Mouse (Mus musculus): ENCODE measurements around the gene Tmc2. TPM values are rescaled to one million over a fixed set of nuclear protein-coding genes. Genes with fewer than 3 reads are reported as not detected.

Tmc2 gene
- total RNA-seq, 2 experiments from 2014 or later: not detected

- DNase-seq: no peak
Observed at GRCm38 (mm10) chr2:130256762-130257161, 61.8 kb downstream of the Tmc2 start.

- no peak for DNase-seq
Observed at GRCm38 (mm10) chr2:130260822-130261221, 65.8 kb downstream of the Tmc2 start.

GRCm38 (mm10) chr2:130261914-130262313 is 66.9 kb downstream of the Tmc2 start:
- no peak for DNase-seq

- no peak for DNase-seq
Observed at GRCm38 (mm10) chr2:130262398-130262797, 67.4 kb downstream of the Tmc2 start.

GRCm38 (mm10) chr2:130265520-130265919 is 70.5 kb downstream of the Tmc2 start:
- DNase-seq: no peak

- no peak for DNase-seq
Observed at GRCm38 (mm10) chr2:130268074-130268473, 73.1 kb downstream of the Tmc2 start.

- DNase-seq: no peak
Observed at GRCm38 (mm10) chr2:130273732-130274131, 78.7 kb downstream of the Tmc2 start.

- peak; percentile 97 for DNase-seq
Observed at GRCm38 (mm10) chr2:130274149-130274861, 79.3 kb downstream of the Tmc2 start, which contains the start of gene Nop56. Gene Nop56, plus strand, starts transcription at chr2:130274430.

- no peak for DNase-seq
Observed at GRCm38 (mm10) chr2:130274862-130275261, 79.9 kb downstream of the Tmc2 start.

GRCm38 (mm10) chr2:130275649-130276048 is 80.7 kb downstream of the Tmc2 start:
- peak; percentile 68 for DNase-seq

GRCm38 (mm10) chr2:130279600-130280091 is 84.7 kb downstream of the Tmc2 start:
- DNase-seq: no peak

GRCm38 (mm10) chr2:130280224-130280623 is 85.2 kb downstream of the Tmc2 start:
- no peak for DNase-seq

- no peak for DNase-seq
Observed at GRCm38 (mm10) chr2:130280818-130281217, 85.8 kb downstream of the Tmc2 start.

GRCm38 (mm10) chr2:130283854-130284654 is 89.1 kb downstream of the Tmc2 start, which contains the start of gene Idh3b:
Gene Idh3b, minus strand, starts transcription at chr2:130284547.
- peak; percentile 90 for DNase-seq

- no peak for DNase-seq
Observed at GRCm38 (mm10) chr2:130289086-130289485, 94.1 kb downstream of the Tmc2 start.

- DNase-seq: peak; percentile 53
Observed at GRCm38 (mm10) chr2:130291434-130291833, 96.4 kb downstream of the Tmc2 start.

GRCm38 (mm10) chr2:130293009-130293408 is 98.0 kb downstream of the Tmc2 start:
- no peak for DNase-seq

GRCm38 (mm10) chr2:130293486-130293885 is 98.5 kb downstream of the Tmc2 start:
- DNase-seq: no peak

GRCm38 (mm10) chr2:130294218-130294935 is 99.4 kb downstream of the Tmc2 start:
- DNase-seq: no peak

GRCm38 (mm10) chr2:130294936-130295277 is 99.9 kb downstream of the Tmc2 start, which contains the start of gene Ebf4:
Gene Ebf4, plus strand, starts transcription at chr2:130295169.
- DNase-seq: peak; percentile 63

- peak; percentile 48 for DNase-seq
Observed at GRCm38 (mm10) chr2:130295331-130296133, 100.5 kb downstream of the Tmc2 start.

Data from gastrocnemius, postnatal 10 days (tissue).